Mouse (Mus musculus): ENCODE measurements around the gene Dcaf7.
A peak's percentile ranks its signal among the peaks of the same experiment; 100 is the strongest.
"Not testable (repeated sequence)": the region's sequence is repeated elsewhere in the genome, so short reads cannot be mapped to it uniquely, and the experiment has no call there.

The Dcaf7 gene

GRCm38 (mm10) chr11:106044349-106044748 lies 7.7 kb downstream of the Dcaf7 start:
- no peak for DNase-seq (ENCODE audit: low spot score in 2 of 2)

DNA sequence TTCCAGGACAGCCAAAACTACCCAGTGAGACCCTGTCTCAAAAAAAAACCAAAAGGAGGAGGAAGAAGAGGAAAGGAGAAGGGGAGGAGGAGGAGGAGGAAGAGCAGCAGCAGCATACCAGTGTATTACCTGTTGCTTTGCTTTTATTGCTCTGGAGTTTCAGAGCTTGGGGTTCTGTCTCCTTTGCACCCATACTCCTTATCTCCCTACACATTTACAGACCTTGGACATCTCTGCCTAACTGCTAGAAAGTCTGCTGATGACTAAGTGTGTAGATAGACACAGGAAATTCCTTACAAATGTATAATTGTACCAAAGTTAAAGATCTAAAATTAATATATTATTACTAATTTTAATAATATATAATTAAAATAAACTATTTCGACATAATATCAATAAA lies 8.6 kb downstream of the Dcaf7 start:
- DNase-seq (ENCODE audit: low spot score in 2 of 2): no peak

DNA sequence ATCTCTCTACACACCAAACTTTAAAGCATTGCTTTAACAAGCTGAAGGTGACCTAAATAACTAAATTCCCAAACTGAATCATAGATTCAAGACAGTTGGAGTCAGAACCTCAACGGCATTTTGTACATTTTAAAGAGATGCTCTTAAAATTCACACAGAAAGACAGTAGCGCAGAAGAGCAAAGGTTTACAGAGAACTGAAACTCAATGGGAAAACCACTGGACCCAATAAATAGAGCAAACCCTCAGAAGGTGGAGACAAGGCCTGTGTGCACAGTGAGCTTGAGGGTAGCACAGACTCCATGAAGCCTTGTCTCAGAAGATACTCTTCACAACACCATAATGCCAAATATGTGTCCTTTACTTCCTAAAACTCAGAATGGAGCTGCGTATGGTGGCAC lies 9.1 kb downstream of the Dcaf7 start:
- DNase-seq (ENCODE audit: low spot score in 2 of 2): no peak

DNA sequence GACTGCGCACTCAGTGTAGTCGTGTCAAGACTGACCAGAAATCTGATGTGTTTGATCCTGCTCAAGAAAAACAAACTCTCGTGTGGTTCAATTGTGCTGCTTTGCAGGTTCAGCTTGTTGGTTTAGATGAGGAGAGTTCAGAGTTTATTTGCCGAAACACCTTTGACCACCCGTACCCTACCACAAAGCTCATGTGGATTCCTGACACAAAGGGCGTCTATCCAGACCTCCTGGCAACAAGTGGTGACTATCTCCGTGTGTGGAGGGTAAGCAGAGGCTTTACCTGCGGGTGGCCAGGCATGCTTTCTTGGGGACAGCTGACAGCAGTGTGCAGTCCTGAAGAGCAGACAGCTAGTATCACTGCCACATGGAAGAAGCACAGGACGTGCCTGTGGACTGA lies 9.9 kb downstream of the Dcaf7 start:
- DNase-seq (ENCODE audit: low spot score in 2 of 2): no peak

DNA sequence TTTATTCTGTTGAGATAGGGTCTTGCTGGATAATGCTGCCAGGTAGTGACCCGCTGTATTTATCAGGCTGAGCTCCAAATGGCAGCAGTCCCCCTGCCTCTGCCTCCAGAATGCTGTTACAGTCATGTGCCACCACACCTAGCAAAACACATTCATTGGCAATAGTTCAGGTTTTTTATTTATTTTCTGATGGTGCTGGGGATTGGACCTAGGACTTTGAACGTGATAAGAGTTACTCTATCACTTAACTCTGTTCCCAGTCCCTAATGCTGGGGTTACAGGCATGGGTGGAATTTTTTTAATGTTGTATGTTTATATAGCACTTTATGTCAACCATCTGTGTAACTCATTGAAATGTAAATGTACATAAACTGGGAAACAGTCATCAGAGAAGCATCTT lies 17.2 kb downstream of the Dcaf7 start:
- no peak for DNase-seq (ENCODE audit: low spot score in 2 of 2)

GRCm38 (mm10) chr11:106054600-106054999 lies 17.9 kb downstream of the Dcaf7 start:
- no peak for DNase-seq (ENCODE audit: low spot score in 2 of 2)

DNA sequence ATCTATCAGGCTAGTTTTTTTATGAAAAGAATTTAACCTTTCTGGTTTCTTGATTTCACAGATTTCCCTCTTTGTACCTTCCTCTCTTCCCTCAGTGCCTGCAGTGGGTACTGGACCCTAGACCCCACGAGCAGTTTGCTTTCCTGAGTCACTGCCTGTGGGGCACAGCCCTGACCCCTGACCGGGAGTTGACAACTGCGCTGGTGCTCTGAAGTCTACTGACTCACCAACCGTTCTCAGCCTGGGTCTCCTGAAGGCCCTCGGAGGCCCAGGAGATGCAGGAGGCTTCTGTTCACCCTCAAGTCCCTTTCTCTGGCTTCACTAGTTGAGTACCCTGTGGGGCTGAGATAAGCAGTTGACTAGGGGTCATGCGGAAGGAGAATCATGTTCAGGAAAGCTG lies 18.7 kb downstream of the Dcaf7 start:
- no peak for DNase-seq (ENCODE audit: low spot score in 2 of 2)

DNA sequence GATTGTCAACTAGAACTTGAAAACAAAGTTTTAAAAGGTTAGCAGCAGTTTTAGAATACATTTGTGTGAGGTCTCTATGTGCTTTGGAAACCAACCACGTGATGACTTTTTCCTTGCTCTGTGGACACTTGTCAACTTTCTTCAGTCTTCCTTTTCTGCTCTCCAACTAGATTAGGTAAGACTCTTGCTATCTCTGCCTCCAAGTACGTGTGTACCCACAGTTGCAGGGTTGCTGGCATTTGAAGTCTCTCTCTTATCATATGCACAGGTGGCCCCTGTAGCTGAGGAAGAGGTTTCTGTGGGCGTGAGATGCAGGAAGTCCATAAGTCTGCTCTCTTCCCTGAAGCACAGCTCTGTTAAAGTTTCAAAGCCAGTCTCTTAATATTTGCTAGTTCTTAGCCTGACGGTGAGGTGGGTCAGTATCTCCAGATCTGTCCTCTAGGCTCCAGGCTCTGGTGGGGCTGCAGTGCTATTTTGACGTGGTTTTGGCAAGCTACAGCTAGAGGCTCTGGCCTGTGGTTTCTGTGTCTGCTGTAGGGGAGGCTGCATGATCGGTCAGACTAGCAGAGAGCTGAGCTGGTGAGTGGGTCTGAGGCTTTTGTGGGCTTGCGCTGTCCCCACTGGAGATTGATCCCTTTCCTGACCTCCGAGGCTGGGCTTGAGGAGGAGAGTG lies 20.3 kb downstream of the Dcaf7 start:
- no peak for DNase-seq (ENCODE audit: low spot score in 2 of 2)

DNA sequence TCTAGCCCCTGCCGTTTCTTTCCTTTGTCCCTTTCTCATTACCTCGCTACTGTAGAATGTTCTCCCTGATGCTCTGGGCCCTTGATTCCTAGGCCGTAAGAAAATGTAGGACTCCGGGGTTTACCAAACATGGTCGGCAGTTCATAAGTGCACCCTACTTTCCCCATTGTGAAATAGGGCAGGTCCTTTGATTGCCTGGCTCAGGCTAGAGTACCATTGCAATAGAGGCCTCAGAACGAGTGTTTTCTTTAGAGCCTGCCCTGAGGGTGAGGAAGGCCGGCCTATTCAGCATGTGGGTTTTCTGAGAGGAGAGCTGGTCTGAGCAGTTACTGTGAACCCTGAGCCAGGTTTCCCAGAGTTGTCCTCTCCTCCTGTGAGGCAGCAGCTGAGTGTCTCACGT lies 21.3 kb downstream of the Dcaf7 start:
- no peak for DNase-seq (ENCODE audit: low spot score in 2 of 2)

DNA sequence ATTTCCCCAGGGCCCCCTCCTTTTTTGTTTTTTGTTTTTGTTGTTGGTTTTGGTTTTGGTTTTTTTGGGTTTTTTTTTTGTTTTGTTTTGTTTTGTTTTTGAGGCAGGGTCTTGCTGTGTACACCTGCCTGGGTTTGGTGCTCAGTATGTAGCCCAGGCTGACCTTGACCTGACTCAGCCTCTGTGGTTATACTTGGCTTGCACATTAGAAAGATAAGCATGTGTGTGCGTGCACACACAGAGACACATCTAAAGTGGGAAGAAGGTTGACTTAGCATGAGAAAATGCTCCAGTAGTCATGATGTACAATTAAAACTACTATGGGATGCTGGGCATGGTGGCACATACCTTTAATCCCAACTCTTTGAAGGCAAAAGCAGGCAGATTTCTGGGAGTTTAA lies 23.9 kb downstream of the Dcaf7 start:
- no peak for DNase-seq (ENCODE audit: low spot score in 2 of 2)

DNA sequence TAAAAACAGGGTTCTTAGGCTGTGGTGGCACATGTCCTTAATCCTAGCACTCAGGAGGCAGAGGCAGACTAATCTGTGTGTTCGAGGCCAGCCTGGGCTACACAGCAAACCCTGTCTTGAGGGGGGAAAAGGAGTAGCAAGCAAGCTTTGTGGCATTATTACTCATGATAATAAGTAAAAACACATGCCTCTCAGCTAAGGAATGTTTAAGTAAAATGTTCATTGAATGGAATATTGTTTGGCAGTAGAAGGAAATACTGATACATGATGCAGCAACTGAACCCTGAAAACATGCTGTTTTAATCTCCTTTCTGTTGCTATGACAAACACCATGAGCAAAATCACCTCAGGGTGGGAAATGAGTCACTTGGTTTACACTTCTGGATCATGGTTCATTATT lies 24.6 kb downstream of the Dcaf7 start:
- DNase-seq (ENCODE audit: low spot score in 2 of 2): no peak

DNA sequence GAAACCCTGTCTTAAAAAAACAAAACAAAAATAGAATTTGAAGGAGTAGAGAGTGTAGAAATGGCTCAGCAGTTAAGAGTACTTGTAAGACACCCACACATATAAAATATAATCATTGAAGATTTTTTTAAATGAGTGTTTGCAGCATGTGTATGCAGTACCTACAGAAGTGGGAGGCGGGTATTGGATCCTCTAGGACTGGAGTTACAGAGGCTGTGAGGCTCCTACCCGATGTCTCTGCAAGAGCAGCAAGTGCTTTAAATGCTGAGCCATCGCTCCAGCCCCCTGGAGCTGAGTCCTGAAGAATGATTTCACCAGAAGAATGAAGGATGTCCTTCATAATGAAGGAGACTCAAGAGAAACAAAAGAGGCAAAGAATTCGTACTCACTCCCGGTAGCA lies 27.1 kb downstream of the Dcaf7 start:
- DNase-seq (ENCODE audit: low spot score in 2 of 2): no peak

DNA sequence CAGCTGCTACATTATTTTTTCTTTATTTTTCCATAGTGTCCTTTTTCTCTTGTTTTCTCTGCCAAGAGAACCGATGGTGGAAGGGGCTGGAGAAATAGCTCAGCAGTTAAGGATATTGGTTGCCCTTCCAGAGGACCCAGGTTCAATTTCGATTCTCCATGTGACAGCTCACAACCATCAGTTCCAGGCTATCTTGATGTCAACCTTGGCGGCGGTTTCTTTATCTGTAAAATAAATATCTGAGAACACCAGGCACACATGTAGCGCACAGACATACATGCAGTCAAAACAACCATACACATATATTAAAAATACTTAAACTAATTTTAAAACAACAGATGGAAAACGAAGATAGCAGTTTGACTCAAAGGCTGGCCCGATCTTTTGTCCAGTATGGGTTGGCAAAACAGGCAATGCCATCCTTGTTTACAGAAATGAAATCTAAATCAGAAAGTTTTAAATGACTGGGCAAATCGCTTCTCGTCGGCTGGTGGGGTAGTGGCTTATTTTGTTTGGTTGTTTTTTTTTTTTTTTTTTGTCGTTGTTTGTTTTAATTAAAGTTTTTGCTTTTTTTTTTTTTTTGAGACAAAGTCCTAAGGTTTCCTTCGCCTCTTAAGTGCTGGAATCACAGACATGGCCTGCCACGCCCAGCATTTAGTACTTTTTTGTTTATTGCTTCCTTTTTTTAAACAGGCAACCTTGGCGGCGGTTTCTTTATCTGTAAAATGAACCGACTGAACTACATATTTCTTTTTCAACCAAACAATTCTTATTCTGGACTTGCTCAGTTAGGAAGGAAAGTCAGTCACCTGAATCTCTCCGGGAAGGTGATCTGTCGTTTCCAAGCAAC lies 28.6 kb downstream of the Dcaf7 start:
- no peak for DNase-seq (ENCODE audit: low spot score in 2 of 2)

- DNase-seq (ENCODE audit: low spot score in 2 of 2): peak; percentile 90 to 92
These were observed 29.4 kb downstream of the Dcaf7 start, which contains the start of gene Taco1 for GRCm38 (mm10) chr11:106065923-106066571. Gene Taco1 (plus strand): TSS chr11:106066061.

- not testable (repeated sequence) for DNase-seq (ENCODE audit: low spot score in 2 of 2)
These were observed 29.9 kb downstream of the Dcaf7 start for GRCm38 (mm10) chr11:106066616-106067015.

- DNase-seq (ENCODE audit: low spot score in 2 of 2): no peak
These were observed 37.1 kb downstream of the Dcaf7 start for GRCm38 (mm10) chr11:106073774-106074173.

DNA sequence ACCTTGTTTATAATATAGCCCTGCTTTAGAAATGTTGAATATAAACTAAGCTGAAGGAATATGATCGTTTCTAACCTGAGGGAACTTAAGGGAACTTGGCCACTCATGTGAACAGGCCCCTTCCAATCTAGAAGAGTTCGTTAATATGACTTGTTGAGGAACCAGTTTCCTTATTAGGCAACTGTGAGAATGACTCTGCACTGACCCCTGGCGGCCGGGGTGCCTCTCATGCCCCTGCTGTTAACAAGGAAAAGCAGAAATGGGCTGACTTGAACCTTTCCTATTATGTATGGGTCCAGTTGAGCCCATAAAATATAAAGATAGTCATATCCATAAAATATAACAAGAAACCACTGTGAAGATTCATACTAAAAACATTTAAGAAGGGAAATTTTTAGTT lies 39.6 kb downstream of the Dcaf7 start:
- DNase-seq (ENCODE audit: low spot score in 2 of 2): no peak

DNA sequence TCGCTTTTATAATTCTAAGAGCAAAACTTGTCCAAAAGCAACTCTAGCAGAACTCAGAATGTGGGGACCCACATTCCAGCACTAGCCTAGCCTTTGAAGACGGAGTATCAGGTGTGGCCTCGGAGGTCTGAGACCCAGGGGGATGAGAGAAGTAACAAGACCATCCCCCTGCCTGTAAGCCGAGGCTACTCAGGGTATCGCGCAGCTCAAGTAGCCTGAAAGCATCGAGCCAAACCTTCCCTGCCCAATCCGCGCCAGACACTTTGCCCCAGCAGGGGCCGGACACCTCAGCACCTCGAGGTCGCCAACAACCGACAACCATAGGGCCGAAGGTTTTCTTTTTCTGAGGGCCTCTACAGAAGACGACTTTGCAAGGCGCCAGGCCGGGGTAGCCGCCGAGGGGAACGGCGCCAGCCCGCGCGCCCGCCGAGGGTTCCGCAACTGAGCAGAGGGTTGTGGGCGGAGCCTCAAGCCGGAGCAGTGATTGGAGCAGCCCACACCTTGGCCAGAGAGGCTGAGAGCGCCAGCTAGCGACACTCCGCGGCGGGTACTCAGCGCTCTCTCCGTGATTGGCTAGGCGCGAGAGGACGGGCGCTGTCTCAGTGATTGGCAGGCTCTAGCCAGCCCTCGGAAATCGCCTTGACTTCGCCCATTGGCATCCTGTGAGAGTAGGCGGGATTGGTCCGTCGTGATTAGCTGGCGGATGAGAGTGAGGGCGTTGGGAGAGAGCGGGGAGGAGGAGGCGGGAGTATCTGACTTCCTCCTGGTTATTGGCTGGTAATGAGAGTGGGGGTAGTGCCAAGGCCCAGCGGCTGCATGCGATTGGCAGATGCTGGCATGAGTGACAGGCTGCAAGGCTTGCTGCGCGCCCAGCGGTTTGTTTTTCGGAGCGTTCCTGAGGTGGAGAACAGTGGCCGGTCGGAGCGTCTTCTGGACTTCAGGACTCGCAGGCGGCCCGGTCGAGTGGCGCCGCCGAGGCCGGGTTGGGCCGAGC lies 47.3 kb downstream of the Dcaf7 start, which contains the start of gene Map3k3:
Gene Map3k3, plus strand, starts transcription at position 906 of the 994 bp plus-strand sequence.
- peak; percentile 100 for DNase-seq (ENCODE audit: low spot score in 2 of 2)

- peak; percentile 31 to 53 for DNase-seq (ENCODE audit: low spot score in 2 of 2)
These were observed 48.4 kb downstream of the Dcaf7 start for GRCm38 (mm10) chr11:106084911-106085561.

DNA sequence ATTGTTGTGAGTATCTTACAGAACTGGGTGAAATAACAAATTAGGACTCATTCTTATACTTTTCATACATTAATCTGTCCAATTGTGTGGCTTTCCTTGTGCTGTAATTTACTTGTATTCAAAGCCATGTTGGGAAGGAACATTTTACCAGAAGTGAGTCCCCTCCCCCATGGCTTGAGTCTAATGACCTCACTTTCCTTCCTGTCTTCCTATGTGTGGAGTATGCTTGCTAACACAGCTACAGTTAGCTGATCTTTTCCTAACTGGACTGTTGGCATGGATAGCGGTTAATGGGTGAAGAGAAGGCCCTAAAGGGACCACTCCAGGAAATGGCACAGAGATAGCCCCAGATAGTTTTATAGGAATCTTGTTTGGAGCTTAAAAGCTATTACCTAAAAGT lies 61.6 kb downstream of the Dcaf7 start:
- DNase-seq (ENCODE audit: low spot score in 2 of 2): no peak

DNA sequence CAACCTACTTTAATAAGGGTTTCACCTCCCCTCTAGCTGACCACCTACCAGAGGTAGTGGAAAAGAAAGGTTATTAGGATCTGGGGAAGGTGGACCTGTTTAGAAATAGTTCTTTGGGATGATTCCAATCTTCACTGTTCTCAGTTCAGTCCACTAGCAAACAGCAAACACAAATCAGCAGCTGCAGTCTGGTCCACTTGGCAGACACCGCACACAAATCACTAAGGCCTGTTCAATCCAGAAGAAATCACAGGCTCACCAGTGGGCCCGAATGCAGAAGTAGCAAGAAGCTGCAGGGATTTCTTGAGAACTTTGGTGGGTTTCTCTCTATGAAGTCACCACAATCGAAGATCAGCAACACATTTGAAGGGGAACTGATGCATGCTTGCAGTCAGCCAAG lies 66.2 kb downstream of the Dcaf7 start:
- no peak for DNase-seq (ENCODE audit: low spot score in 2 of 2)
